Mouse (Mus musculus) erythroid progenitor cell, adult 5-6 weeks (primary cell): ENCODE results near the gene Gria4. TPM values are rescaled to one million over a fixed set of nuclear protein-coding genes. Genes with fewer than 3 reads are reported as not detected.
"Not testable (repeated sequence)": the region's sequence is repeated elsewhere in the genome, so short reads cannot be mapped to it uniquely, and the experiment has no call there.

Experiments
- ATAC-seq: replicated peaks from 2 replicates; pipeline ENCODE4 v1.8.0; 2016; ENCODE audit warnings: moderate number of reproducible peaks, mild to moderate bottlenecking, moderate TSS enrichment, inconsistent platforms; ENCODE audit not compliant: poor library complexity, low FRiP score, severe bottlenecking
- total RNA-seq, 2 experiments: library from RNA; stranded (forward) in 1 of 2; stranded (reverse) in 1 of 2; fragments of 150-400 nt in 1 of 2; fragments of 186-747, 209-891 nt in 1 of 2; gene quantifications; 2 replicates each; pipeline versions ENCODE4 v1.2.3 to v1.2.4; 2015 to 2017; ENCODE audit warnings: low replicate concordance in 2 of 2

The Gria4 gene
- total RNA-seq (2015; ENCODE audit: low replicate concordance) = not detected in 2 replicates
- not detected in 2 replicates for total RNA-seq (2017; ENCODE audit: low replicate concordance)

- ATAC-seq = no peak
Observed at GRCm38 (mm10) chr9:4795544-4796288, at the start of gene Gria4. Gene Gria4, minus strand, starts transcription at chr9:4796234.

DNA sequence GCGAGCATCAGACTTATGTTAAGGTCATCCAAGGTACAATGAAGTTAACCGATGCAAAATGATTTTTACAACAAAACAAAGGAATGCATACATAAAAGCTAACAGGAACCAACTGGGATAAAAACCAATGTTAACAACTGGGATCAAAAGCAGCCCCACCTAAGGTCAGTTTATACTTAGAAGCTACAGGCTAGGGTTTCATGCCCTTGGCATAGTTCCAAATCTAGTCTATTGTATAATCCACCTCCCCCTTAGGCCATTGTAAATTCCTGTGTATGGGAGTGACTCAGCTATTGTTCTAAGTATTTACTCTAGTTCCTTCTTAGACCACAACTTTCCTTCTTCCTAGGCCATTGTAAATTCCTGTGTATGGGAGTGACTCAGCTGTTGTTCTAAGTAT is 14.9 kb upstream of the Gria4 start:
- ATAC-seq = not testable (repeated sequence)

DNA sequence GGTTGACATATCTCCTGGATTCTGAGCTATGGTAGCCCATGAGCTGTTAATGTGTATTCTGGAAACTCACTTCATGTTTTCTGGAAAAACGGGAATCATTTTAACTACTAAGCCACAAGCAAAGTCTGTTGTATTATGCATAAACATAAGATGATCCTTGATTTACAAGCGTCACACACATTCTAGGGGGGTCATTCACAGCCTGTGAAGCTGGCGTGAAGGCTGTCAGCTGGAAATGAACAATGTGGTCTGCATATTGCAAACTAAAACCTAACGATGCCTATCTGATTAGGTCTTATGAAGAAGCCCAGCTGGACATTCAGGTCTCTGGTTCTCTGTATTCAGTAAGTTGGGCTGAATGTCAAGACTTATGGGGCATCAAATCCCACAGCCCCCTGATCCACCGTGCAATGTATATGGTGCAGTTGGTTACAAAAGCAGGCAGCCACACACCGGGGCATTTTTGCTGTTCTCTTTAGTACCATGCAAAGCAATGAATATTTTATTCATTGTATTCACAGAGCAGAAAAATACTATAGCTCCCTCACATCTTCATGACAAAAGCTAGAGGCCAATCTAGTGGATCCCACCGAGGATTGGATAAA is 7.2 kb upstream of the Gria4 start:
- ATAC-seq = no peak

DNA sequence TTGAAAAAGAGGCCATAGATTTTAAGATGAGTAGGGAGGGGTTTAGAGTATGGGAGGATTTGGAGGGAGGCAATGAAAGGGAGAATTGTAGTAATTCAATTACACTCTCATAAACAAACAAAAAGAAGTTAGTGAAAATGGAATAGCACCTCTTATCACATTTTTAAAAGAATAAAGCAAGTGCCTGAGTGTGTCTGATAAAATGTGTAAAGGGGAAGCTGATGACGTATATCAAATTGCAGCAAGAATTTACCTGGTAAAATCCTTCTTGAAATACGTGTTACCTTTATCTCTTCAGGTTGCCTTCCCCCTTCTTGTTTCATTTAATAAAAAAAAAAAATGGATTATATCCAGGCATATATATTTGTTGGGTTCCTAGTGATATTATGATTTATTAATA is 1.4 kb upstream of the Gria4 start:
- ATAC-seq = no peak

DNA sequence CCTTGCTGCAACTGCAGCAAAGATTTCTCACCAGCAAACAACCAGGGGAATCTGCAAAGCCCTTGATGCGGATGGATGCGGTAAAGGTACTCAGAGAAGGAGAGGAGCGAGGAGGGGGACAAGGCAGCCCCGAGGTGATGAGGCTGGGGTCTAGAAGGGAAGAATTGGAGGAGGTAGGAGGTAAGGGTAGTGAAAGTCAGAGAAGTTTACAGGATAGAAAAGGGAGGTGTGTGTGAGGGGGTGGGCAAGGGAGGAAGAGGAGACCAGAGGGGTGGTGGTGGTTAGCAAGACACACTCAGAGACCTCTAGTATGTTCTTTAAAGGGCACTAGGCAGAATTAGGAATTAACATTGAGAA is 233 bp upstream of the Gria4 start:
- ATAC-seq = no peak

DNA sequence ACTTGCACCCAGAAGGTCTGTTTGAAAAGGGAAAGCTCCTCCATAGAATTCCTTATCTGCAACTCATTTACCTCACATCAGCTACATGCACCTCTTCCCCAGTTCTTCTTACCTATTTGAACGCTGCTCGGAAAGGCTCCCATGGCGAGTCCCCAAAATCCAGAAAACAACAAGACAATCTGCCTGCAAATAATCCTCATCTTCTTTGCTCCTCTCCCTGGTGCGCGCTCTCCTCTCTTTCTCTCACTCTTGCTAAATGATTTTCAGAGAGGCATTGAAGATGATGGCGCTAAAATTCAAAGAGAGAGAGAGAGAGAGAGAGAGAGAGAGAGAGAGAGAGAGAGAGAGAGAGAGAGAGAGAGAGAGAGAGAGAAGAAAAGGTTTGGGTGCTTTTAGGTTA is 959 bp downstream of the Gria4 start:
- no peak for ATAC-seq

- ATAC-seq = no peak
Observed at GRCm38 (mm10) chr9:4794411-4794810, 1.6 kb downstream of the Gria4 start.

DNA sequence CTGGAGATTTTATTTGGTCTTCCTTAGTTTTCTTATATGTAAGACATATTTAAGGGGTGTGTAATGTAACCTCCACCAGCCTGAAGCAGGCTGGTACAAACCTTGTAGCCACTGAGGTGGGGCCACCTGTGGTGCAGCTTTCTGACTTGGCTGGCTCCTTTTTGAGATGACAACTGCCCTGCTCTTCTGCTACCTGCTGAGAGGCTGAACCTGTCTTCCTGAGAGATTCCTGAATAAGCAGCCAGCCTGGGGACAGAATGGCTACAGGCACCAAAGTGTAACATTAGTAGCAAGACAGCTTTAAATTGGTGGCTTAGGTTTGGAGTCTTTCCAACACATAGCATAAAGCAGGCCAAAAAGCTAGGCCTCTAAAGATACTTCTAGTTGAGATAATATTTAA is 46.6 kb downstream of the Gria4 start:
- not testable (repeated sequence) for ATAC-seq

GRCm38 (mm10) chr9:4714086-4714485 is 81.9 kb downstream of the Gria4 start:
- ATAC-seq = no peak

- no peak for ATAC-seq
Observed at GRCm38 (mm10) chr9:4712367-4712766, 83.7 kb downstream of the Gria4 start.

- no peak for ATAC-seq
Observed at GRCm38 (mm10) chr9:4687149-4687548, 108.9 kb downstream of the Gria4 start.

DNA sequence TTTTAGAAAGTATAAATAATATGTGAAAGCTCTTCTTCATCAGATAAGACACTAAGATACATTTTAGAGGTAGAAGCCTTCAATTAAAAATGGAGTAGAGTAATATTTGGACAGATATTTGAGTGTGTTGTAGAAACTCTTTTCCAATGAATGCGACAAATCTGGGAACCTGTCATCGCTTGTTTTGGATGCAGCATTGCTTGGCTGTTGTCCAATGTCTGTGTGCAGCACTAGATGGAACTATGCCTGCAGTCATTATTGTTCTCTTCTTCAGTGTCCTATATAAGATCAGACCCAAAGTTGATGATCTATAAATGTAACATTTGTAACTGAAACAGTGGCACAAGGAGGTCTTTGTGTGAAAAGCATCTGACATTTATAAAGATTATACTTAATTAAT is 115.8 kb downstream of the Gria4 start:
- no peak for ATAC-seq

DNA sequence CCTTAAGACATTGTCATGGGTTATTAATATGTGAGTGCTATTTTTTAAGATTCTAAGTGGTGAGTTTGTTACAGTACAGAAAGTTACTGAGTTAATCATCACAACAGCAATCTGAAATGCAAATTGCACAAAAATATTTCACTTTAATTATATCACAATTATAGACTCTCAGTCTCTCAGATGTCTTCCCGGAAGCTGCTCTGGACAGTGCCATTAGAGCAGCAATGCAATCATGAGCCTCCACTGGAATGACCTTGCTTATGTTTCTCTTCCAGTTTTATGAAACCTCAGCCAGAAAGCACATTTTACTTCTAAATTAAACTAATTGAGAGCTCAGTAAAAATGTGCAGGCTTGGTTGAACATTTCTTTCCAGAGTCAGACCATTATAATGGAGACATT is 116.9 kb downstream of the Gria4 start:
- no peak for ATAC-seq

GRCm38 (mm10) chr9:4665691-4666090 is 130.3 kb downstream of the Gria4 start:
- ATAC-seq = no peak

DNA sequence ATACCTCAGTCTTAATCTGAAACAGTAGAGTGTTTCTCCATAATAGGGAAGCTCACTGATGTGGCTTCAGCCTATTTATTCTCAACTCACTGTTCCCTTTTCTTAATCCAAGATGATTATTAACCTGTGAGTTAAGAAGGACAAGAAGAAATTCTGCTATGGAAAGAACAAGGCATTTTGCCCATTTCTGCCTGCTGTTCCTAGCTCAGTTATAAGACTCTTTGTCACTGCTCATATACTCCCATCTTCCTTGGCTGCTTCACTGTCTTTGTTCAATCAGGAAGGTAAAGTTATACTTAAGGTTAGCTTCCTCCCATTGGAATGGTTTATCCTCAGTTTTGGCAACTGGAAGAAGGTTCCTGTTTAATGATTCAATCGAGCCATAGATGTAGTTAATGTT is 133.6 kb downstream of the Gria4 start:
- ATAC-seq = no peak

GRCm38 (mm10) chr9:4658951-4659350 is 137.1 kb downstream of the Gria4 start:
- ATAC-seq = no peak

DNA sequence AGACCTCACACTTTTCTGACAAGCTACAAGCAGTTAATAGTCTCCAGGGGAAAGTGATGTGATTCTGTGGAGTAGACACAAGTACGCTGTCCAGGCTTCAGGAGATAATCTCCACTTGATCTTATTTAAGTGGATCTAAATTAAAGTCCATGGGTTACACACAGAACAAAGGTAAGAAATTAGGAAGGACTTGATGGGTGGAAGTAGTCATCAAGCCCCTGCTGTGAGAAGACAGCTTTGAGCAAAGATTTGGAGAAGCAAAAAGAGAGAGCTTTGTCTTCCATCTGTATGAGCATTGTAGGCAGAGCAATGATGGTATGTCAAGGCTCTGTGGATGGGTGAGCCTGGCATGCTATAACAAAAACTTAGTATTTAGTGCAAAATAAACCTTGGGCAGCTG is 141.7 kb downstream of the Gria4 start:
- no peak for ATAC-seq

DNA sequence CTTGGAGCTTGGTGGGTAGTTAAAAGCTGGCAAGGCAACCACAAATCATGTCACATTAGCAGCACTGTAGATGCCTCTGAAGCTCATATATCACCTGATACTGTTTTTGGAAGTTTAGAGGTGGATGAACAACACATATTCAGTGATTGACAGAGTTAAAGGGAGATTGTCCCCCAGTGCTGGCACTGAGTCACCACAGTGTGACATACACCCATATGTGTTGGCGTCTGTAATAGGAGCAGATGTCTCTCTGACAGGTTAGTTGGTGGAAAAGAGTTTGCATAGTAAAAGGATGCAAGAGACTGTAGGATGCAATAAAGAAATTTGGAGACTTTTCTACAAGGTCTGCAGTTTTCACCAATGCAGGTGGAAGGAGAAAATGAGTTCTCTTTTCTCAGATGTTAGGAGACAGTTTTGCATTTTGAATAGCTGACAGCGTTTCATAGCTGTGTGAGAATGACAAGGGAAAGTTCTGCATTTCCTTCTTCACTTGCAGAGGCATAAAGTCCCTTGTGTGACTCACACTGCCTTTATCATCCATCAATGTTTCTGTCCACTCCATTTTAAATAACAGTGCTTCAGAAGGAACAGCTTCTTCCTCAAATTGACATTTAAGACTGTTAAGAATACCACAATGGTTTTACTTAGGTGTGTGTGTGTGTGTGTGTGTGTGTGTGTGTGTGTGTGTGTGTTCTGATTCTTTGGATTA is 156.7 kb downstream of the Gria4 start:
- no peak for ATAC-seq

GRCm38 (mm10) chr9:4631910-4632309 is 164.1 kb downstream of the Gria4 start:
- no peak for ATAC-seq

DNA sequence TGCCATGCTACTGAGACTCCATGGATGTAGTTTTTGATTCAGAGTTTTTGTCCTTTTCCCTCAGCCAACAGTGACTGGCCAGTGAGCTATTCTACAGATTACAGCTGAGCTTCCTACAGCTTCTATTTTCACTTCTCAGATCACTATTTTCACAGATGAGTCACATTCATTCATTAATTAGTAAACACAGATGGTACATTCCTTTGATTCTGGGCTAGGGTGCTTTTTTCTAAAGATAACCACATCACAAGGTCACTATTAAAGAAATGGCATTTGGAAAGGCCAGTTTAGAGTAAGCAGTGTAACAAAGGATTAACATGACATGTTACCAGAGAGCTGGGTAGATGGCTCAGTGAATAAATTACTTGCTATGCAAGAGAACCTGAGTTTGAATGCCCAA is 180.7 kb downstream of the Gria4 start:
- no peak for ATAC-seq

DNA sequence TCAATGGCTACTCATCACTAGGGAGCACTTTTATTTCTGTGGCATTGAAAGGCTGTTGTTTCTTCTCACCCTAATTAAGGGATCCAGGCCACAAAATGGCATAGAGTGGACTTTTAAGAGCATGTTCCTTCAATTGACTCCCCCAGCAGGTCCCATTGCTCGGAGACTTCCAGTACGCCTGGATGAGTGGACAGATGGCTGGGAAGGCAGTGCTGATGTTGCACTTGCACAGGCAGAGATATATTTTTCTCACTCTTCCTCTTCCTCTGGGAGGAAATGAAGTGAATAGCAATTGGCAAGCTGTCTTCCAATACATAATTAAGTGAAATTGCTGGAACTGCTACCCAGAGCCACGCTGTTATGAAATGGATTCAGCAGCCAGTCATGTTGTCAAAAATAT is 190.7 kb downstream of the Gria4 start:
- no peak for ATAC-seq
